Mouse (Mus musculus): Measurements from ENCODE around the gene Slc39a3.

Slc39a3 gene

GRCm38 (mm10) chr10:80985241-80985969 is 51.8 kb downstream of the Slc39a3 start:
- no peak for DNase-seq (ENCODE audit: low read depth, low spot score)

GRCm38 (mm10) chr10:80984223-80984622 is 53.0 kb downstream of the Slc39a3 start:
- DNase-seq (ENCODE audit: low read depth, low spot score), result no peak

GRCm38 (mm10) chr10:80982381-80982780 is 54.8 kb downstream of the Slc39a3 start:
- DNase-seq (ENCODE audit: low read depth, low spot score), result no peak

GRCm38 (mm10) chr10:80981564-80982112 is 55.6 kb downstream of the Slc39a3 start:
- DNase-seq (ENCODE audit: low read depth, low spot score), result no peak
